4 mouse cellular contexts compared by ENCODE assay signal in genomic region chr13:62530129-62530528, GRCm38 (mm10).
DNase-seq lines count a peak whose midpoint lies in the region.

No protein-coding gene starts in this region.

- peak; percentile 59 for DNase-seq in ES-CJ7 (ENCODE audit: low read depth, low spot score)
- DNase-seq in R1 (ENCODE audit: low read depth, low spot score): peak; percentile 80
- peak; percentile 1 for DNase-seq in WW6 (ENCODE audit: low read depth, low spot score)
- peak; percentile 27 for DNase-seq in ZHBTc4 (ENCODE audit: low read depth, low spot score)

Comparison
In these comparisons a context has a peak if more than half of its experiments do, and no peak if none do; other contexts are left out.
1. Peak in every context shown above with its lines: DNase-seq.
2. DNase-seq: peak in every context shown above with its lines; median percentile 80 in R1; 59 in ES-CJ7; 27 in ZHBTc4; 1 in WW6.